Mouse (Mus musculus) natural killer cell, adult 2 months (primary cell): Measurements from ENCODE around the gene Hps3.
A peak's percentile ranks its signal among the peaks of the same experiment; 100 is the strongest.
"Not testable (repeated sequence)": the region's sequence is repeated elsewhere in the genome, so short reads cannot be mapped to it uniquely, and the experiment has no call there.

Experiments used
- DNase-seq, 2 experiments: peaks; one replicate each; pipeline ENCODE4 v3.0.0; 2022; ENCODE audit warnings: low spot score in 2 of 2

Gene Hps3

GRCm38 (mm10) chr3:20034719-20035404 is at the start of gene Hps3:
Hps3 (minus strand) TSS chr3:20035315.
- DNase-seq: peak; percentile 80 to 87

GRCm38 (mm10) chr3:20082161-20082560 is 47.0 kb upstream of the Hps3 start:
- no peak for DNase-seq

GRCm38 (mm10) chr3:20076145-20077053 is 41.3 kb upstream of the Hps3 start:
- no peak for DNase-seq

- no peak for DNase-seq
Observed at GRCm38 (mm10) chr3:20058197-20058541, 23.1 kb upstream of the Hps3 start.

- peak; percentile 93 to 94 for DNase-seq
Observed at GRCm38 (mm10) chr3:20057306-20058196, 22.4 kb upstream of the Hps3 start, which contains the start of gene Hltf. Hltf (plus strand) TSS chr3:20057811.

- not testable (repeated sequence) for DNase-seq
Observed at GRCm38 (mm10) chr3:20044736-20045135, 9.6 kb upstream of the Hps3 start.

- DNase-seq: not testable (repeated sequence)
Observed at GRCm38 (mm10) chr3:20041461-20041860, 6.3 kb upstream of the Hps3 start.

GRCm38 (mm10) chr3:20036069-20036468 is 954 bp upstream of the Hps3 start:
- DNase-seq: no peak

GRCm38 (mm10) chr3:20033761-20034718 is 1.1 kb downstream of the Hps3 start:
- no peak for DNase-seq

- DNase-seq: no peak
Observed at GRCm38 (mm10) chr3:20030807-20031206, 4.3 kb downstream of the Hps3 start.

GRCm38 (mm10) chr3:20028640-20029039 is 6.5 kb downstream of the Hps3 start:
- peak in 1 of 2 experiments; percentile 6 for DNase-seq

- no peak for DNase-seq
Observed at GRCm38 (mm10) chr3:20027788-20028187, 7.3 kb downstream of the Hps3 start.

- peak in 1 of 2 experiments; percentile 24 for DNase-seq
Observed at GRCm38 (mm10) chr3:20026996-20027689, 8.0 kb downstream of the Hps3 start.

- no peak for DNase-seq
Observed at GRCm38 (mm10) chr3:20026481-20026880, 8.6 kb downstream of the Hps3 start.

GRCm38 (mm10) chr3:20023832-20024231 is 11.3 kb downstream of the Hps3 start:
- no peak for DNase-seq

- no peak for DNase-seq
Observed at GRCm38 (mm10) chr3:20018076-20018475, 17.0 kb downstream of the Hps3 start.

GRCm38 (mm10) chr3:20014454-20014853 is 20.7 kb downstream of the Hps3 start:
- no peak for DNase-seq

- not testable (repeated sequence) for DNase-seq
Observed at GRCm38 (mm10) chr3:20010905-20011304, 24.2 kb downstream of the Hps3 start.

GRCm38 (mm10) chr3:20010464-20010863 is 24.7 kb downstream of the Hps3 start:
- DNase-seq: no peak

- no peak for DNase-seq
Observed at GRCm38 (mm10) chr3:20007759-20008158, 27.4 kb downstream of the Hps3 start.
